Mouse (Mus musculus): ENCODE measurements around the gene Usp40.

DNA sequence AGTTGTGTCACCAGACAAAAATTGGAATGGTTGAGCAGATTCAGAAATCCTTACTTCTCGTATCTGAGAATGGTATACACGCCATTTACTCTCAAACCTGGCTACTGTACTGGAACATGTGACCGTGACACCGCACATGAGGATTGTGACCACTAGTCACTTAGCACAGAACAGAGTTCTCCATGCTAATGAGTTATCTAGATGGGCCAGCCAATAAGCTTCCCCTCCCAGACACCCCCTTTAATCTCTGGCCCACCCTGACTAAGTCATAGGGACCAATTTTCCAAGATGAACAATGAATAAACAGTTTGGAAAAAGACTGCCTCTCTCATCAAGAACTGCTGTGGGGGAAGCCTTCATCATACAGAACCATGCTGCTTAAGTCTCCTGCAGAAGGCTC is 47.6 kb downstream of the Usp40 start:
- TF ChIP-seq CTCF (IDR thresholded peaks at IDR 0.05; ENCODE audit: borderline replicate concordance, control insufficient read depth, extremely low read depth, insufficient read depth, low read length, poor library complexity) (no peak), POLR2A (IDR thresholded peaks at IDR 0.05; ENCODE audit: control insufficient read depth, extremely low read depth, insufficient read depth, low read length, poor library complexity) (no peak)
